Mouse (Mus musculus) urinary bladder, adult 18-20 months (tissue): ENCODE results near the gene Cryba1.

ENCODE experiments used
- DNase-seq, 2 experiments: peaks; one replicate each; pipeline ENCODE4 v3.0.0; 2022; ENCODE audit warnings: low spot score in 2 of 2, mixed read lengths in 2 of 2

Gene Cryba1

GRCm38 (mm10) chr11:77719055-77719454 lies 6.0 kb downstream of the Cryba1 start:
- no peak for DNase-seq

- no peak for DNase-seq
These were observed 11.3 kb downstream of the Cryba1 start for GRCm38 (mm10) chr11:77713736-77714135.

- no peak for DNase-seq
These were observed 16.0 kb downstream of the Cryba1 start for GRCm38 (mm10) chr11:77709039-77709438.

- no peak for DNase-seq
These were observed 19.2 kb downstream of the Cryba1 start for GRCm38 (mm10) chr11:77705920-77706319.

DNA sequence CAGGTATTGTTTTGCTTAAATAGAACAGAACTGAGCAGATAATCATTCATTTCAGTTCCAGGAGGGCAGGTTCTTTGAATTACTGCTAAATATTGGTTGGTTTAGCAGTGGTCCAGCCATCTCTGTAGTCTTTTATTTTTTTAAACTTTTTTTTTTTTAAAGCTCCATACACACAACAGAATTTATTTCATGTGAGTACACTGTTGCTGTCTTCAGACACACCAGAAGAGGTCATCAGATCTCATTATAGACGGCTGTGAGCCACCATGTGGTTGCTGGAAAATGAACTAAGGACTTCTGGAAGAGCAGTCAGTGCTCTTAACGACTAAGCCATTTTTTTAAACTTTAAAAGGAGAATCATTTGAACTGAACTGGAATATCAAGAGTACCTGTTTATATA lies 27.9 kb downstream of the Cryba1 start:
- no peak for DNase-seq

GRCm38 (mm10) chr11:77693026-77693425 lies 32.1 kb downstream of the Cryba1 start:
- DNase-seq, result no peak

- peak; percentile 39 to 55 for DNase-seq
These were observed 37.4 kb downstream of the Cryba1 start for GRCm38 (mm10) chr11:77687541-77688131.

GRCm38 (mm10) chr11:77686841-77687540 lies 38.1 kb downstream of the Cryba1 start:
- peak; percentile 41 to 70 for DNase-seq

DNA sequence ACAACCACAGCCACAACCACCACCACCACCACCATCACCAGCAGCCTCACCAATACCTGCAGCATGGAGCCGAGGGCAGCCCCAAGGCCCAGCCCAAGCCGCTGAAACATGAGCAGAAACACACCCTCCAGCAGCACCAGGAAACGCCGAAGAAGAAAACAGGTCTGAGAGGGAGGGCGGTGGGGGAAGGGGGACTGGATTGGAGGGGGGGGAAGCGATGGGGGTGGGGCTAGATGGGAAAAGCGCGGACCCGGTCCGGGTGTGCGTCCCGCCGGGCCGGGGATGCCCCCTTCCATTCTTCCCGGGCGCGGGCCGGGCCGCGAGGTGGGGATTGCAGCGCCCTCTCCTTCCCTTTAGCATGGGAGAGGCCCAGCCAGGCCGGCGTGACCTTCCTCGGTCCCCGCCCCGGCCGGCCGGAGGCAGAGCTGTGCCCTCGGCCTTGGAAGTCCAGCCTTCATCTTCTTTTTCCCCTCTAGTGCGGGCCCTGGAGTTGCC lies 38.7 kb downstream of the Cryba1 start:
- peak in 1 of 2 experiments; percentile 26 for DNase-seq

DNA sequence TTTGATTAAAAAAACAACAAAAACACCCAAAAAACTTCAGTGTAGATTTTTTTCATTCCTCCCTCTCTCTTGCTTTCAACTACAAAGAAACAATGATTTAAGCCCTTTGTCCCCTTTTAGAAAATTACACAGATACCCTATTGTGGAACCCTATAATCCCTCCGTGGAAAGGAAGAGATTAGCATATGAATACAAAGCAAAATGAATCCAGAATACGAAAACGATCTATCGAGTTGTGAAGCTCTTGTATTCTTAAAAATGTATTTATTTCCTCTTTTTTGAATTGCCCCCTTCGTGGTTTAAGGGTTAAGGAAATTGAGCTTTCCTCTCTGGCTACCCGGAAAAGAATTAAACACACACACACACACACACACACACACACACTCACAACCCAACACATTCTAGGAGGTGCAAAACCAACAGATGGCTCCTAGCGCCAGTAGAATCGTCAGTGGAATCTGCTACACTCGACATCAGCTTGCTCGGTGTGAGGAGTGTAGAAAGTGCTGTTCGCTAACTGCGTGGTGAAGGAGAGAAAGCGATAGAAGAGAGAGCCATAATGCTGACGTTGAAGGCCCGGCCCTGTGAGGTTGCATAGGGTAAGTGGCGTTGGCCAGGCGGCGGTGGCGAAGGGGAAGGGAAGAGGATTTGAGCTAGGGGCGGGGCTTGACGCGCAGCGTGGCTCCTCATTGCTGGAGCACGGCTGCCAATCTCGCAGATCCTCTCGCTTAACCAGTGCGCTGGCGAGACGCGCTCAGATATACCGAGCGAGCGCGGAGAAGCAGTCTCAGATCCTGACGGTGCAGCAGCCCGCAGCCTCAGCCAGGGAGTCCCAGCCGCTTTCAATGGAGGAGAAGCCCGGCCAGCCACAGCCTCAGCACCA lies 39.5 kb downstream of the Cryba1 start, which contains the start of gene Nufip2:
TSS of gene Nufip2 (plus strand) at position 773 of the 883 bp plus-strand sequence.
- peak; percentile 96 to 99 for DNase-seq

- no peak for DNase-seq
These were observed 40.2 kb downstream of the Cryba1 start for GRCm38 (mm10) chr11:77684896-77685295.

DNA sequence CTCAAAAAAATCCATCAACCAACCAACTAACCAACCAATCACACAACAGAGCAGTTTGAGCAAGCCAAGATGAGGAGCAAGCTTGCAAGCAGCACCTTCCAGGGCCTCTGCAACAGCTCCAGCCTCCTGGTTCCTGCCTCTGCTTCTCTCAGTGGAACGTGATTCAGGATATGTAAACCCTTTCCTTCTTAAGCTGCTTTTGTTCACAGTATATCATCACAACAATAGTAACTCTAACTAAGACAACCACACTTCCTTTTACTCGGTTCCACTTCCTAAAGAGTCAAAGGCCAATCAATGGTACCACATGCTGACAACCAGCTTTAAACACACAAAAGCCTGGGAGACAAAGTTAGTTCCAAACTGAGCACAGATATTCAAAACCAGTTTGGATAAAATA lies 45.1 kb downstream of the Cryba1 start:
- no peak for DNase-seq

DNA sequence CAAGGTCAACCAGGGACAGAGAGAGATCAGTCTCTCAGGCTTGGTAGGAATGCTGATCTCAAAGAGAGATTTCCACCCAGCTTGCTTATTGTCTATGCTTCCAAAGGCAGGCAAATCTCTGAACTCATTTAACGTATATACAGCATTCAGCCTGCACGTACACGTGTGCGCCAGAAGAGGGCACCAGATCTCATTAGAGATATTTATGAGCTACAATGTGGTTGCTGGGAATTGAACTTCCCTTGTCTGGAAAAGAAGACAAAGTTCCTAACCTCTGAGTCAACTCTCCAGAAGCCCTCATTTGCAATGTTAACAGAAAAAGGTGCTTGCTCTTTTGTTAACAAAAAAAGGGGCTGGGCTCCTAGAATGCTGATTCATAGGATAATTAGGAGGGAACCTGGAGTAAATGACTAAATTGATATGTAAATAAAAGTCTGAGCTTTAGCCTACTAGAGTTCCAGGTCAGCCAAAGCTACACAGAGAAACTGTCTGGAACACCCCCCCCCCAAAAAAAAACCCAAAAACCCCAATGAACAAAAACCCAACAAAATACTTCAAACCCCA lies 51.6 kb downstream of the Cryba1 start:
- DNase-seq, result no peak

DNA sequence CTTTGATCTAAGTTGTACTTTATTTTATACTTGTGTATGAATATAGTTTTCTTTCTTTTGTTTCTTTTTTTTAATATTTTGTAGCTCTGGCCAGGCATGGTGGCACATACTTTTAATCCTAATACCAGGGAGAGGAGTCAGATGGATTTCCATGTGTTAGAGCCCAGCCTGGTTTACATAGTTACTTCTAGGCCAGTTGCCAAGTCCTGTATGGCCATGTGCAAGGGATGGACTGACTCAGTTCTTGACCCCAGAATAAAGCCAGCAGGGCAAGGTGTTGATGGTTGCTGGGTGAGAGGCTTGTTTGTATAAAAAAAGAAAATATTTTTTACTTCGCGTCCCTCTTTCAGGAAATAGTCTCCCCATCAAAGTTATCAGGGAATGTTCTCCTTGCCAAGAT lies 52.3 kb downstream of the Cryba1 start:
- DNase-seq, result no peak
